Mouse (Mus musculus): ENCODE measurements around the gene Fbxw9. TPM values are rescaled to one million over a fixed set of nuclear protein-coding genes. Genes with fewer than 3 reads are reported as not detected.

Fbxw9 gene
- polyA plus RNA-seq, 1 experiment from 2014 or later, result 40.7 TPM

DNA sequence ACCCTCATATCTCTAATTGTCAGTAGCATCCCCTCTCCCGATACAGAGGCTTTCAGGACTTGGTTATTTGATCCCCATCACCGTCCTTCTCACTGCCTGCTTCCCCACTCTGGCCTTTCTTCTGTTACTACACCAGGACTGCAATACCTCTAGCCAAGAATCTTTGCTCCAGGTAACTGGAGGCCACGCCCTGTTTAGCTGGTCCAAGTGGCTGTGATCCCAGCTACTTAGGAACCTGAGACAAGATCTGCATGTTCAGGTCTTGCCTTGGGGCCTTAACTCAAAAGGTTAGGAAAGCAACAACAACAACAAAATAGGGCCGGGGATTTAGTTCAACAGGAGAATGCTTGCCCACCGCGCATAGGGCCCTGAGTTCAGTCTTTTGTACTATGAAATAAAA, 16.2 kb upstream of the Fbxw9 start:
- H3K4me2 ChIP-seq (replicated peaks), result no peak overlapping the region
- H3K4me1 ChIP-seq, result peaks cover 5% of the 10 kb centered on the region
- 95% methylated on average over 6 of the region's 6 CpGs for WGBS
- H3K9ac ChIP-seq (replicated peaks), result no peak overlapping the region
- no peak for ATAC-seq (ENCODE audit: low FRiP score, low read depth)
- H3K4me3 ChIP-seq, result no peak overlapping the region
- no peaks in the 10 kb centered on the region for H3K9me3 ChIP-seq
- H3K27ac ChIP-seq (replicated peaks), result no peak overlapping the region
- no peaks in the 10 kb centered on the region for H3K27me3 ChIP-seq
- H3K36me3 ChIP-seq, result peaks cover 82% of the 10 kb centered on the region

DNA sequence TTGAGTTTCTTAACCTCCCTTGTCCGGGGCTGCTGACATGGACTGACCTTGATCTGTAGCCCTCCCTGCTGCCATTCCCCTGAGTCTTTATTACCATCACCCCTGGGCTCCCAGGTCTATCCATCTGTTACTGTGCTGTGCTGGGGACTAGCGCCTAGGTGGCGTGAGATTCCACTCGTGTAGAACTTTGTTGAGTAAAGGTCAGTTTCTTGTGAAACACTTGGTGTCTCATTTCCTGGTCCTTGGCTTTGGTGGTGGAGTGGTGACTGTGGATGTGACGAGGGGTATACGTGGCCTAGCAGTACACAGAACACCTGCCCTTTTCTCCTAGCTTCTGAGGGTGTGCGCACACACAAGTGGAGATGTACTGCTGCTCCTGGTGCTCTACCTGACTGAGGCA, 2.5 kb upstream of the Fbxw9 start:
- no peak for ATAC-seq (ENCODE audit: low FRiP score, low read depth)
- Histone ChIP-seq H3K4me1 (peaks cover 18% of the 10 kb centered on the region), H3K36me3 (peaks cover 47% of the 10 kb centered on the region), H3K4me3 (no peak overlapping the region), H3K4me2 (replicated peaks) (no peak overlapping the region), H3K9ac (replicated peaks) (no peak overlapping the region), H3K9me3 (no peaks in the 10 kb centered on the region), H3K27ac (replicated peaks) (no peak overlapping the region), H3K27me3 (no peaks in the 10 kb centered on the region)
- WGBS, result 89% methylated on average over 7 of the region's 7 CpGs

DNA sequence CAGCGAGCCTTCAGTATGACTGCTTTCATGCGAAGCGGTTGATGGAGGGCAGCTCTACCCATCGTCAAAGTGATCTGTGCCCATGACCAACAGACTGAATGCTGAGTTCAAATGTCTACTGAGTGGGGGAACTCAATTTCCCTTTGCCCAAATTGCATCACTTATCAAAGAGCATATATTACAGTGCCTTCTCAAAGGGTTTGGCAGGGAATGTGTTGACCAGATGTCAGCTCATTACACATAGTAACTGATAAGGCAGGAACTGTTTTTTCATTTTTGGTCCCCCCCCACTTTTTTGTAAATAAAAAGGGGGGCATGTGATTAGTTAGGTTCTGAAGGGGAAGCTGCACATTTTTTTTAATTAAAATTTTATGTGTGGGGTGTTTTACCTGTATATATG, 2.7 kb downstream of the Fbxw9 start:
- 96% methylated on average over 4 of the region's 4 CpGs for WGBS
- no peak overlapping the region for H3K4me2 ChIP-seq (replicated peaks)
- H3K4me3 ChIP-seq, result no peak overlapping the region
- no peaks in the 10 kb centered on the region for H3K9me3 ChIP-seq
- no peak overlapping the region for H3K9ac ChIP-seq (replicated peaks)
- H3K4me1 ChIP-seq, result peaks cover 18% of the 10 kb centered on the region
- no peaks in the 10 kb centered on the region for H3K27me3 ChIP-seq
- peaks cover 27% of the 10 kb centered on the region for H3K36me3 ChIP-seq
- no peak for ATAC-seq (ENCODE audit: low FRiP score, low read depth)
- H3K27ac ChIP-seq (replicated peaks), result no peak overlapping the region

GRCm38 (mm10) chr8:85065213-85065612, 5.4 kb downstream of the Fbxw9 start:
- Histone ChIP-seq H3K27ac (replicated peaks) (no peak overlapping the region), H3K27me3 (no peaks in the 10 kb centered on the region), H3K4me1 (peaks cover 18% of the 10 kb centered on the region), H3K36me3 (peaks cover 32% of the 10 kb centered on the region), H3K9me3 (no peaks in the 10 kb centered on the region), H3K4me2 (replicated peaks) (no peak overlapping the region), H3K9ac (replicated peaks) (no peak overlapping the region), H3K4me3 (no peak overlapping the region)
- 42% methylated on average over 2 of the region's 2 CpGs for WGBS
- no peak for ATAC-seq (ENCODE audit: low FRiP score, low read depth)

DNA sequence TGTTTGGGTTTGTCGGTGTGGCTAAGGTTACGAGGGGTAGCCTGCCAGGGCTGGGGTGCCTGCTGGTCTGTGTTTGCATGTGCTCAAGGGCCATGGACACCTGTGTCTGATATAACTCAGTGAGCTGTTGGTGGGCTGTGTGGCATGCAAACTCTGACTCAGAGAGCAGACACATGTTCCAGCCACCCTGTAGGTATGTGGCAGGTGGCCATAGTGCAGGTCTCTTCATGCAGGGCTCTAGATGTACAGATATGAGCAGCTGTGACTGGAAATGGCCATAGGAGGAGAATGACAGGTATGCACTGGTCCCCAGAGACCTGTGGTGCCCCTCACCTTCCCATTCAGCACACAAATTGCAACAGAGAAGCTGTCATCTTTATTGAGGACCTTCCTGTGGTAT, 7.3 kb downstream of the Fbxw9 start:
- H3K36me3 ChIP-seq, result peaks cover 28% of the 10 kb centered on the region
- no peak for ATAC-seq (ENCODE audit: low FRiP score, low read depth)
- no peak overlapping the region for H3K27ac ChIP-seq (replicated peaks)
- H3K27me3 ChIP-seq, result no peaks in the 10 kb centered on the region
- H3K4me2 ChIP-seq (replicated peaks), result no peak overlapping the region
- H3K4me3 ChIP-seq, result no peak overlapping the region
- H3K9ac ChIP-seq (replicated peaks), result no peak overlapping the region
- 96% methylated on average over 2 of the region's 2 CpGs for WGBS
- no peaks in the 10 kb centered on the region for H3K9me3 ChIP-seq
- peaks cover 5% of the 10 kb centered on the region for H3K4me1 ChIP-seq

DNA sequence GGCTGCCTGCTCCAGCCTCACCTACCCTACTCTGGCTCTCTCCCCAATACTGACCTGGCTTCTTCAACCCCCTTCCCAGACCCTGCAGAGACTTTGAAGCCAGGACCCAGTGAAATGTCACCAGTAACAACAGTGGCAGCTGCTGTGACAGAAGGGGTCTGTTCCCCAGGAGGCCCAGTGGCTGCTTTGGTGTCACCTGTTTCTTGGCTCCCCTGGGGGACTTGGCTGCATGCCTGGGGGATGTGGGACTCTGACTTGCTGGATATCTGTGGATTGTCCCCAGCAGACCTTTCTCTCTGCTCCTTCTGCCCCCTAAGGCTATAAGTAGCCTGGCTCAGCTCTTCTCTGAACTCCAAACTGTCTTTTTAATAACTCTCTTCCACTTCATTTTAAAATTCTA, 8.1 kb downstream of the Fbxw9 start, which contains the start of gene Gm5741:
Gm5741 (minus strand) TSS at position 1 of the 400 bp plus-strand sequence.
- Histone ChIP-seq H3K9ac (replicated peaks) (no peak within 1 kb of the TSS), H3K4me2 (replicated peaks) (no peak within 1 kb of the TSS), H3K27me3 (no peaks in the 10 kb centered on the region), H3K4me3 (no peak within 1 kb of the TSS), H3K4me1 (peaks cover 13% of the 10 kb centered on the region), H3K36me3 (peaks cover 20% of the 10 kb centered on the region), H3K27ac (replicated peaks) (no peak within 1 kb of the TSS), H3K9me3 (no peaks in the 10 kb centered on the region)
- no peak for ATAC-seq (ENCODE audit: low FRiP score, low read depth)

DNA sequence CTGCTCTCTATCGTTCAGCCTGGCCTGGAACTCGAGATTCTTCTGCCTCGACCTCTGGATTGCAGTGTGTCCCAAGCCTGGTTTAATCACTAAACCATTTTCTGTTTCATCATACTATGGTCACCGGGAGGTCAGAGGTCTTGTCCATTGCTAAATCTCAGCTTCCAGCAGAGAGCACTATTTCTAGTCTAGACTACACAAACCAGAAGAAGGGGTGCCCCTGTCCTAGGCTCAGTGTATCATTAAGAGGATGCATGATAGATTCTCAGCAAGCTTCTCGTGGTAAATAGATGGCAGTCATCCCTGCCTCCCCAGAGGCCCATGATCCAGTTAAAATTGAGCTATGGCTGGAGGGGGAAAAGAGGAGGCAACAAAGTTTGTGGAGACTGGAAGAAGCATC, 11.2 kb downstream of the Fbxw9 start:
- Histone ChIP-seq H3K4me1 (peaks cover 14% of the 10 kb centered on the region), H3K36me3 (peaks cover 41% of the 10 kb centered on the region), H3K4me2 (replicated peaks) (peak overlapping the region; percentile 78), H3K27me3 (no peaks in the 10 kb centered on the region), H3K27ac (replicated peaks) (peak overlapping the region; percentile 95), H3K9ac (replicated peaks) (no peak overlapping the region), H3K9me3 (no peaks in the 10 kb centered on the region), H3K4me3 (peak overlapping the region; percentile 90)
- no peak for ATAC-seq (ENCODE audit: low FRiP score, low read depth)
- WGBS, result 87% methylated on average over 5 of the region's 5 CpGs

GRCm38 (mm10) chr8:85071514-85072281, 11.8 kb downstream of the Fbxw9 start, which contains the start of gene Dhps:
Gene Dhps (plus strand): TSS chr8:85071757.
- H3K4me2 ChIP-seq (replicated peaks), result peak within 1 kb of the TSS; percentile 78
- H3K9me3 ChIP-seq, result no peaks in the 10 kb centered on the region
- peaks cover 42% of the 10 kb centered on the region for H3K36me3 ChIP-seq
- peak within 1 kb of the TSS; percentile 90 for H3K4me3 ChIP-seq
- peak; percentile 90 for ATAC-seq (ENCODE audit: low FRiP score, low read depth)
- H3K9ac ChIP-seq (replicated peaks), result peak within 1 kb of the TSS; percentile 84
- peak within 1 kb of the TSS; percentile 95 for H3K27ac ChIP-seq (replicated peaks)
- H3K4me1 ChIP-seq, result peaks cover 14% of the 10 kb centered on the region
- WGBS, result under 1% methylated on average over 68 of the region's 68 CpGs
- no peaks in the 10 kb centered on the region for H3K27me3 ChIP-seq

DNA sequence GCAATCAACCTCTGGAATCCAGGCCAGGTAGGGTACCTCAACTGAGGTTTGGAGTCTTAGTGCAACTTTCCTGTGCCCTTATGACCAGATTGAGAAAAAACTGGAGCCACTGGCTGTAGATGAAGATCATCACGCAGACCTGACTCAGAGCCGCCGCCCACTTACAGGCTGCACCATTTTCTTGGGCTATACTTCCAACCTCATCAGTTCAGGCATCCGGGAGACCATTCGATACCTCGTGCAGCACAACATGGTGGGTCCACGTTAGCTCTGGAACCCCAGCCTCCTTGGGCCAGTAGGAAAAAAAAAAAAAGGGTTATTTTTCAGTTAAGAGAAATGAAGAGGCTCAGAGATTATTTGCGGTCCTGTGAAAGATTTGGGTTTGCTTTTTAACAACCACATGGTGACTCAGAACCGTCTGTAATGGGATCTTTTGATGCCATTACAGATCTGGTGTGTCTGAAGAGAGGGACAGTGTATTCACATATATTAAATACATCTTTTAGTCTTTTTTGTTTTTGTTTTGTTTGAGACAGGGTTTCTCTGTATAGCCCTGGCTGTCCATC, 12.6 kb downstream of the Fbxw9 start:
- H3K4me3 ChIP-seq, result peak overlapping the region; percentile 90
- no peaks in the 10 kb centered on the region for H3K9me3 ChIP-seq
- peaks cover 18% of the 10 kb centered on the region for H3K4me1 ChIP-seq
- peak overlapping the region; percentile 95 for H3K27ac ChIP-seq (replicated peaks)
- H3K4me2 ChIP-seq (replicated peaks), result peak overlapping the region; percentile 78
- 43% methylated on average over 9 of the region's 9 CpGs for WGBS
- 0 out of 2 replicates have a peak, but pooled peaks have one; percentile 20 for ATAC-seq (ENCODE audit: low FRiP score, low read depth)
- no peaks in the 10 kb centered on the region for H3K27me3 ChIP-seq
- H3K36me3 ChIP-seq, result peaks cover 45% of the 10 kb centered on the region
- peak overlapping the region; percentile 84 for H3K9ac ChIP-seq (replicated peaks)

GRCm38 (mm10) chr8:85073041-85073612, 13.3 kb downstream of the Fbxw9 start:
- Histone ChIP-seq H3K4me1 (peaks cover 18% of the 10 kb centered on the region), H3K4me2 (replicated peaks) (peak overlapping the region; percentile 78; the same call in 1 of the 2 replicates), H3K36me3 (peaks cover 46% of the 10 kb centered on the region), H3K27me3 (no peaks in the 10 kb centered on the region), H3K27ac (replicated peaks) (no peak overlapping the region), H3K9ac (replicated peaks) (no peak overlapping the region), H3K9me3 (no peaks in the 10 kb centered on the region), H3K4me3 (peak overlapping the region; percentile 7; the same call in 1 of the 2 replicates)
- no peak for ATAC-seq (ENCODE audit: low FRiP score, low read depth)
- WGBS, result 94% methylated on average over 15 of the region's 15 CpGs

DNA sequence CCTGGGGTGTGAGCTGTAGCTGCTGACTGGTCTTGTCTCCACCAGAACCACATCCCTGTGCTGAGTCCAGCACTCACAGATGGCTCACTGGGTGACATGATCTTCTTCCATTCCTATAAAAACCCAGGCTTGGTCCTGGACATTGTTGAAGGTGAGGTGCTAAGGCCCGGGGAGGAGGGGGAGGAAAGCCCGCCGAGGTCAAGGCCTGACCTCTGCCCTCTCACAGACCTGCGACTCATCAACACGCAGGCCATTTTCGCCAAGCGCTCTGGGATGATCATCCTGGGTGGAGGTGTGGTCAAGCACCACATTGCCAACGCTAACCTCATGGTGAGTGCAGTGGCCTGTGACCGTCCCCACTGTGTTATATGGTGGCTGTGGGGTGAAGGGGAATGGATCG, 14.3 kb downstream of the Fbxw9 start:
- no peaks in the 10 kb centered on the region for H3K9me3 ChIP-seq
- H3K27me3 ChIP-seq, result no peaks in the 10 kb centered on the region
- H3K36me3 ChIP-seq, result peaks cover 54% of the 10 kb centered on the region
- ATAC-seq (ENCODE audit: low FRiP score, low read depth), result no peak
- H3K4me2 ChIP-seq (replicated peaks), result no peak overlapping the region
- 87% methylated on average over 10 of the region's 10 CpGs for WGBS
- no peak overlapping the region for H3K4me3 ChIP-seq
- peaks cover 18% of the 10 kb centered on the region for H3K4me1 ChIP-seq
- no peak overlapping the region for H3K27ac ChIP-seq (replicated peaks)
- H3K9ac ChIP-seq (replicated peaks), result no peak overlapping the region

- 90% methylated on average over 10 of the region's 10 CpGs for WGBS
- ATAC-seq (ENCODE audit: low FRiP score, low read depth), result no peak
- Histone ChIP-seq H3K4me3 (no peak overlapping the region), H3K9me3 (no peaks in the 10 kb centered on the region), H3K27me3 (no peaks in the 10 kb centered on the region), H3K4me2 (replicated peaks) (no peak overlapping the region), H3K36me3 (peaks cover 54% of the 10 kb centered on the region), H3K9ac (replicated peaks) (no peak overlapping the region), H3K4me1 (peaks cover 22% of the 10 kb centered on the region), H3K27ac (replicated peaks) (no peak overlapping the region)
Measured at GRCm38 (mm10) chr8:85074617-85075016, 14.8 kb downstream of the Fbxw9 start.
